Mouse (Mus musculus) heart, postnatal 0 days (tissue): Measurements from ENCODE around the gene Sfi1. TPM values are rescaled to one million over a fixed set of nuclear protein-coding genes. Genes with fewer than 3 reads are reported as not detected.
"Not testable (repeated sequence)": the region's sequence is repeated elsewhere in the genome, so short reads cannot be mapped to it uniquely, and the experiment has no call there.

ENCODE experiments used
- ATAC-seq: fragments of 200-750 bp; cut with Nextera tagmentation; 2 replicates; pipeline ENCODE4 v1.8.0; 2017; ENCODE audit warnings: low read depth, moderate number of reproducible peaks, moderate library complexity; ENCODE audit not compliant: insufficient read depth
- DNase-seq: peaks from one replicate; pipeline ENCODE4 v3.0.0-alpha.2; 2016; ENCODE audit warnings: low spot score
- H3K27ac ChIP-seq: fragments of 300-500 bp; sonication (generic); 2 replicates; pipeline ENCODE4 v1.5.1; 2014; ENCODE audit warnings: low read depth, mild to moderate bottlenecking
- H3K27me3 ChIP-seq: fragments of 300-500 bp; sonication (generic); 2 replicates; pipeline ENCODE4 v1.6.1; 2014; ENCODE audit warnings: low read length, mixed read lengths; ENCODE audit not compliant: control insufficient read depth, insufficient read depth
- H3K36me3 ChIP-seq: fragments of 300-500 bp; sonication (generic); replicated peaks from 2 replicates; pipeline ENCODE4 v1.6.1; 2014; ENCODE audit warnings: low read length, mixed read lengths; ENCODE audit not compliant: control insufficient read depth, insufficient read depth
- H3K4me1 ChIP-seq: fragments of 300-500 bp; sonication (generic); 2 replicates; pipeline ENCODE4 v1.6.1; 2014; ENCODE audit warnings: antibody characterized with exemption; ENCODE audit not compliant: control insufficient read depth, insufficient read depth
- H3K4me2 ChIP-seq: fragments of 300-500 bp; sonication (generic); 2 replicates; pipeline ENCODE4 v1.6.1; 2014; ENCODE audit warnings: low read depth, mild to moderate bottlenecking, low read length, moderate library complexity
- H3K4me3 ChIP-seq: fragments of 300-500 bp; sonication (generic); 2 replicates; pipeline ENCODE4 v1.5.1; 2014; ENCODE audit warnings: low read depth, low read length
- H3K9ac ChIP-seq: fragments of 300-500 bp; sonication (generic); replicated peaks from 2 replicates; pipeline ENCODE4 v1.6.1; 2014; ENCODE audit warnings: low read depth, low read length, mixed read lengths
- H3K9me3 ChIP-seq: fragments of 300-500 bp; sonication (generic); replicated peaks from 2 replicates; pipeline ENCODE4 v1.6.1; 2016; ENCODE audit warnings: low read length; ENCODE audit not compliant: control insufficient read depth
- CTCF ChIP-seq: IDR thresholded peaks from 2 replicates; pipeline ENCODE4 v1.5.1; 2016; ENCODE audit warnings: antibody characterized with exemption, control low read depth, low read depth
- EP300 ChIP-seq: IDR thresholded peaks from 2 replicates; pipeline ENCODE4 v1.6.1; 2016; ENCODE audit warnings: antibody characterized with exemption, low read depth
- WGBS: fragments of 180-500 bp; shearing (Covaris S2); extraction: QIAGEN DNeasy Blood & Tissue Kit; methylation state at CpG from one replicate; pipeline ENCODE4 v1.1.7; 2014; 5-methylcytosine and 5-hydroxymethylcytosine counted together
- polyA plus RNA-seq: library from polyadenylated mRNA; unstranded; fragments of >200 nt; fragmentation: Nextera tagmentation; extraction: Ambion mirVana; gene quantifications from 2 replicates; pipeline ENCODE4 v1.2.1, GENCODE M21; 2015
- total RNA-seq: library from RNA; depleted of rRNA; stranded (reverse); fragments of >200 nt; gene quantifications from 2 replicates; pipeline ENCODE4 v1.2.3, GENCODE M21; 2014; ENCODE audit warnings: low replicate concordance

Gene Sfi1
- total and polyA plus RNA-seq, 2 experiments from 2014 or later = 5.4 to 13.2 TPM

DNA sequence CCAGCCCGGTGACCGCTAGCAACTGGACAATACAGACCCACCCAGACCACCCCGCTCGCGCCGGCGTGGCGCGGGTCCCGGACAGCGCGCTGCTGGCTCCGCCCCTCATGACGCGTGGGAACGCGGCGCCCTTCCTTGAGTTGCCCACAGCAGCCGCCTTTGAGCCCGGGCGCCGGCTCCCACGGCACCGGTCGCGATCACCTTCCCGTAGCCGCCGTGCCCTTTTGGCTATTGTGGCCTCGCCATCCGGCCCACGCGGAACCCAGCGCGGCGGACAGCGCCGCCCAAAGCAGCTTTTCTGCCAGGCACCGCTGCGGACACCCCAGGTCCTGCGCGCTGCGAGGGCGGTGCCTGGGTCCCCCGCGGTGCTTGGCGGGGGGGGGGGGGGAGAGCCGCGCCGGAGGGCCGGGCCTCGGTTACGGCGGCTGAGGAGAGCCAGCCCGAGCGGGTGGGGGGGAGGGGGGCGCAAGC, 9.0 kb upstream of the Sfi1 start, which contains the start of gene Eif4enif1:
Gene Eif4enif1, plus strand, starts transcription at position 162 of the 471 bp plus-strand sequence.
- peak within 1 kb of the TSS; percentile 55 for H3K9ac ChIP-seq
- peak within 1 kb of the TSS; percentile 48 for H3K4me3 ChIP-seq
- H3K9me3 ChIP-seq = no peaks in the 10 kb centered on the region
- H3K36me3 ChIP-seq = peaks cover 22% of the 10 kb centered on the region
- TF ChIP-seq CTCF = no peak
- TF ChIP-seq EP300 = no peak
- peak; percentile 78 for ATAC-seq
- no peaks in the 10 kb centered on the region for H3K4me1 ChIP-seq
- under 1% methylated on average over 42 of the region's 57 CpGs for WGBS
- no peaks in the 10 kb centered on the region for H3K27me3 ChIP-seq
- peak within 1 kb of the TSS; percentile 45 for H3K4me2 ChIP-seq
- H3K27ac ChIP-seq = peak within 1 kb of the TSS; percentile 63
- DNase-seq = peak; percentile 83

DNA sequence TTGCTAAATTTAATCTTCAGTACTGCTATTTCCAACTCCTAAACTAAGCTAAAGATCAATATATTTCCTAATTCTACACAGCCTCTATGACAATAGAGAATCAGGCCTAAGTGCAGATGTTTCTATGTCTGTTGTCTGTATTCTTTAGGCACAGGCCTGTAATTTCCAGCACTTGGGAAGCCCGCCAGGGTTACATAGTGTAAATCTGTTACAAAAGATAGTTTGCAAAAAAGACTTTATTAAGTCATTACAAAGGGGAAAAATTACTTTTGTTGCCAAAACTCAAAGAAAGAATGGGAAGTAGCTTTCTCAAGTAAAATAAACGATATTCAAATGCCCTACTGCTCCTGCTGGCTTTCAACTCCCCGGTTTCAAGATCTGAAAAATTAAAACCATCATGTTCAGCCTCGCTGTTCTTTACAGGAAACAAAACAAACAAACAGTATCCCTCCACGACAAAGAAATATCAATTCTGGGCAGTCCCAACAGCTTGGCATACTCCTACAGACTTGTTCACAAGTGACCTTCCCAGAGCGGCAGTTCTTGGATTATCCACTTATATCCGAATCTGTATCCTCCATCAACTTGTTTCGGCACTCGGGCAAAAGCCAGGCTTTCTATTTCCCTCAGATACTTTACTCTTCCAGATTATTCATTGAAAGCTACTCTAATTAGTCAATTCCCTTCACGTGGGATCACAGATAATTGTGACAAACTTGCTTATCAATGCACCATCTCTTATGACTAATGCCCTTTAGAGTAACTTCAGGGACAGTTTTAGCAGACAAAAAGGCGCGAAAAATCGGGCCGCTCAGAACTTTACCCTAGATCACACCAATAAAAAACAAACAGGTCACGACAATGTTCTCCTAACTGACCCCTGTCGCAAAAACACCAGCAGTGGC, 8.3 kb upstream of the Sfi1 start:
- no peaks in the 10 kb centered on the region for H3K27me3 ChIP-seq
- H3K36me3 ChIP-seq = peaks cover 16% of the 10 kb centered on the region
- H3K4me1 ChIP-seq = no peaks in the 10 kb centered on the region
- H3K4me3 ChIP-seq = peak overlapping the region; percentile 48
- no peak for ATAC-seq
- peak overlapping the region; percentile 63 for H3K27ac ChIP-seq
- no peak for TF ChIP-seq EP300
- no peak for TF ChIP-seq CTCF
- WGBS = 5% methylated on average over 16 of the region's 16 CpGs
- H3K9ac ChIP-seq = peak overlapping the region; percentile 55; the same call in 1 of the 2 replicates
- H3K4me2 ChIP-seq = peak overlapping the region; percentile 28
- DNase-seq = no peak
- no peaks in the 10 kb centered on the region for H3K9me3 ChIP-seq

DNA sequence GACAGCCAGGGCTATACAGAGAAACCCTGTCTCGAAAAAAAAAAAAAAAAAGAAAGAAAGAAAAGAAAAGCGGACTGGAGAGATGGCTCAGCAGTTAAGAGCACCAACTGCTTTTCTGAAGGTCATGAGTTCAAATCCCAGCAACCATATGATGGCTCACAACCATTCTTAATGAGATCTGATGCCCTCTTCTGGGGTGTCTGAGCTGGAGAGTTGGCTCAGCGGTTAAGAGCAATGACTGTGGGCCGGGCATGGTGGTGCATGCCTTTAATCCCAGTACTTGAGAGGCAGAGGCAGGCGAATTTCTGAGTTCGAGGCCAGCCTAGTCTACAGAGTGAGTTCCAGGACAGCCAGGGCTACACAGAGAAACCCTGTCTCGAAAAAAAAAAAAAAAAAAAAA, 7.4 kb upstream of the Sfi1 start:
- H3K4me3 ChIP-seq, H3K4me1 ChIP-seq, H3K27me3 ChIP-seq, H3K27ac ChIP-seq, H3K4me2 ChIP-seq, H3K9ac ChIP-seq, ATAC-seq, H3K36me3 ChIP-seq, DNase-seq, H3K9me3 ChIP-seq: not testable (repeated sequence)
- 88% methylated on average over 5 of the region's 7 CpGs for WGBS

DNA sequence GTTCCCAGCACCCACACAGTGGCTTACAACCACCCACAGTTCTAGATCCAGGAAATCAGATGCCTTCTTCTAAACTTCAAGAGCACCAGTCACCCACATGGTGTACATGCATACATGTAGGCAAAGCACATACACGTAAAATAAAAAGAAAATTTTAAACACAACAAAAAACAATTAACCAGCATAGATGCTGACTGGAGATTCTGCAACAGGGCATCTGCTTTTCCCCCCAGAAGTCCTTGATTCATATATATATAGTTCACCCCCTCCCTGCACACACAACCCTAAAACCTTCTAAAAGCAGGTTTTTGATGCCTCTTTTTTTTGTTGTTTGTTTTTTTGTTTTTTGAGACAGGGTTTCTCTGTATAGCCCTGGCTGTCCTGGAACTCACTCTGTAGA, 10.6 kb downstream of the Sfi1 start:
- H3K27ac ChIP-seq, H3K27me3 ChIP-seq, H3K9me3 ChIP-seq, H3K4me3 ChIP-seq, H3K4me2 ChIP-seq, H3K4me1 ChIP-seq, H3K9ac ChIP-seq, ATAC-seq, H3K36me3 ChIP-seq, DNase-seq: not testable (repeated sequence)
- 69% methylated on average over 1 of the region's 1 CpGs for WGBS

- not testable (repeated sequence) for H3K4me2 ChIP-seq, H3K4me1 ChIP-seq, H3K27me3 ChIP-seq, H3K27ac ChIP-seq, H3K4me3 ChIP-seq, DNase-seq, ATAC-seq, H3K36me3 ChIP-seq, H3K9ac ChIP-seq, H3K9me3 ChIP-seq
- 27% methylated on average over 1 of the region's 1 CpGs for WGBS
Measured at GRCm38 (mm10) chr11:3181971-3182370, 11.3 kb downstream of the Sfi1 start.

DNA sequence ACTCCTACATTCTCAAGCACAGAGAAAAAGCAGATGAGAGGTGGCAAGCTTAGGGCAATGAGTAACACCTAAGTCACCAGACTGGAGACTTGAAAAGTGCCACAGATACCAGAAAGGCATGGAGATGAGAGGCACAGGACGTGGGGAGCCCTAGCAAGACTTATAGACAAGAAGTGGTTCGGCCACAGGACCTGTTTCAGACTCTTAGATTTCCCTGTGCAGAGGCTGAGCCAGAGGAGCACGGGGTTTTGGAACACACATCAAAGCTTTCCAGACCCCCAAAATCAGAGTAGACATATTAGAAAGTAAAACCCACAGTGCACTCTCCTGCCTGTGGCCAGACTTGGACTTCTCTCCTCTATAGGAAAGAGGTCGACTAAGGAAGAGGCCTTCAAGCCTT, 12.0 kb downstream of the Sfi1 start:
- H3K36me3 ChIP-seq, H3K4me1 ChIP-seq, H3K9ac ChIP-seq, H3K9me3 ChIP-seq, H3K4me3 ChIP-seq, ATAC-seq, H3K4me2 ChIP-seq, H3K27ac ChIP-seq, H3K27me3 ChIP-seq, DNase-seq: not testable (repeated sequence)
- 47% methylated on average over 4 of the region's 4 CpGs for WGBS

GRCm38 (mm10) chr11:3180510-3181160, 12.6 kb downstream of the Sfi1 start:
- 61% methylated on average over 6 of the region's 6 CpGs for WGBS
- H3K4me2 ChIP-seq, H3K4me1 ChIP-seq, DNase-seq, H3K27ac ChIP-seq, H3K27me3 ChIP-seq, H3K36me3 ChIP-seq, ATAC-seq, H3K9ac ChIP-seq, H3K4me3 ChIP-seq, H3K9me3 ChIP-seq: not testable (repeated sequence)

GRCm38 (mm10) chr11:3179726-3180092, 13.6 kb downstream of the Sfi1 start:
- 81% methylated on average over 7 of the region's 7 CpGs for WGBS
- H3K4me2 ChIP-seq, ATAC-seq, H3K9ac ChIP-seq, H3K4me3 ChIP-seq, H3K4me1 ChIP-seq, H3K27ac ChIP-seq, H3K27me3 ChIP-seq, H3K36me3 ChIP-seq, DNase-seq, H3K9me3 ChIP-seq: not testable (repeated sequence)
